Mouse (Mus musculus): ENCODE results near the gene Cntnap5a. TPM values are rescaled to one million over a fixed set of nuclear protein-coding genes. Genes with fewer than 3 reads are reported as not detected.
A peak's percentile ranks its signal among the peaks of the same experiment; 100 is the strongest.

Cntnap5a gene
- polyA plus RNA-seq, 1 experiment, result 0.02 TPM

DNA sequence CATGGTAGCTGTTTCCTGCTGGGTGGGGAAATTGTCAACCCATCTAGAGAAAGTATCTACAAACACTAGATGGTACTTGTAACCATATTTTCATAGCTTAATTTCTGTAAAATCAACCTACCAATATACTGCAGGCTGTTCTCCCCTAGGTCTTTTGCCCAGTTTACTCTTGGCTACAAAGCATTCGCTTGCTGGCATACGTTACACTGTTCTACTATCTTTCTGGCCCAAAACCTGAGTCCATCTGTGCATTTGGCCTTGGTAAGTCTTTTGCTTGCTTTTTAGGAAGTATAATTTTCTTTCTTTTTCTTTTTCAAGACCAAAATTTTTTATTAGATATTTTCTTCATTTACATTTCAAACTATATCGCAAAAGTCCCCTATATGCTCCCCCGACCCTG, 686.3 kb downstream of the Cntnap5a start:
- H3K4me2 ChIP-seq (ENCODE audit: low read depth), result no peak overlapping the region
- TF ChIP-seq POLR2A (IDR thresholded peaks at IDR 0.05; ENCODE audit: insufficient read length, low read depth) (no peak), MYOD1 (IDR thresholded peaks at IDR 0.05; ENCODE audit: control insufficient read depth in 1 of 3, insufficient read length in 2 of 3, low read depth in 2 of 3) (no peak), MAX (IDR thresholded peaks at IDR 0.05; ENCODE audit: low read depth) (no peak), TCF3 (IDR thresholded peaks at IDR 0.05; ENCODE audit: insufficient read length, low read depth) (no peak), TCF12 (IDR thresholded peaks at IDR 0.05; ENCODE audit: insufficient read depth, poor library complexity, severe bottlenecking) (no peak), CEBPB (IDR thresholded peaks at IDR 0.05; ENCODE audit: insufficient read depth, poor library complexity, severe bottlenecking) (no peak), REST (IDR thresholded peaks at IDR 0.05; ENCODE audit: insufficient read depth, insufficient read length) (no peak), E2F4 (IDR thresholded peaks at IDR 0.05; ENCODE audit: insufficient read depth) (no peak), POLR2AphosphoS2 (IDR thresholded peaks at IDR 0.05; ENCODE audit: insufficient read length, low read depth) (no peak), MYOG (IDR thresholded peaks at IDR 0.05; ENCODE audit: control insufficient read depth in 1 of 3, insufficient read depth in 1 of 3, insufficient read length in 2 of 3, low read depth in 2 of 3) (no peak)

DNA sequence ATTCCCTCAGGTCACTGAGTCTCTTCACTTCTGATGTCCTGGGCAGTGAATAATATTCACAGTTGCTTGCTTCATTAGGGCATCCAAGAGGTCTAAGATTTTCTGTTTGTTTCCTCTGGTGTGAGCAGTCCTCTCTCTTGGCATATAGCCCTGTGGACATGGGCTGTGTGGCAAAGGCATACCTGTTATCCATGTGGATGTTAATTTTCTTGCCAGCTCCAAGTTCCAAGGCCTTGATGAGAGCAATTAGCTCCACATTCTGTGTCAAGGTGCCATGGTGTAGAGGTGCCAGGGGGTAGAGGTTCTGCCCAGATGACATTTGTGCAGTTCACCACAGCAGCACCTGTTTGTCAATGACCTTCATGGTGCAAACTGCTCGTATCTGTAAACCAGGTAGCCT, 689.0 kb downstream of the Cntnap5a start:
- Histone ChIP-seq H3K36me3 (ENCODE audit: control insufficient read depth, insufficient read depth) (no peaks in the 10 kb centered on the region), H3K4me2 (ENCODE audit: low read depth) (no peak overlapping the region), H3K79me2 (ENCODE audit: control insufficient read depth, insufficient read depth) (no peaks in the 10 kb centered on the region), H3K27me3 (ENCODE audit: control insufficient read depth, insufficient read depth, insufficient read length) (no peaks in the 10 kb centered on the region), H3K4me3 (no peak overlapping the region), H3ac (ENCODE audit: control insufficient read depth, insufficient read length) (no peak overlapping the region)
- TF ChIP-seq POLR2AphosphoS2 (IDR thresholded peaks at IDR 0.05; ENCODE audit: insufficient read length, low read depth), result no peak
- no peak for TF ChIP-seq TCF12 (IDR thresholded peaks at IDR 0.05; ENCODE audit: insufficient read depth, poor library complexity, severe bottlenecking)
- TF ChIP-seq E2F4 (IDR thresholded peaks at IDR 0.05; ENCODE audit: insufficient read depth), result no peak
- TF ChIP-seq MAX (IDR thresholded peaks at IDR 0.05; ENCODE audit: low read depth), result no peak
- no peak for TF ChIP-seq CEBPB (IDR thresholded peaks at IDR 0.05; ENCODE audit: insufficient read depth, poor library complexity, severe bottlenecking)
- no peak for TF ChIP-seq POLR2A (IDR thresholded peaks at IDR 0.05; ENCODE audit: insufficient read length, low read depth)
- no peak for TF ChIP-seq TCF3 (IDR thresholded peaks at IDR 0.05; ENCODE audit: insufficient read length, low read depth)
- TF ChIP-seq MYOD1 (IDR thresholded peaks at IDR 0.05; ENCODE audit: control insufficient read depth in 1 of 3, insufficient read length in 2 of 3, low read depth in 2 of 3), result no peak
- no peak for TF ChIP-seq SRF (IDR thresholded peaks at IDR 0.05; ENCODE audit: control insufficient read depth, insufficient read length, low read depth)
- no peak for TF ChIP-seq USF1 (IDR thresholded peaks at IDR 0.05; ENCODE audit: low read depth)
- TF ChIP-seq MYOG (IDR thresholded peaks at IDR 0.05; ENCODE audit: control insufficient read depth in 1 of 3, insufficient read depth in 1 of 3, insufficient read length in 2 of 3, low read depth in 2 of 3), result no peak
- TF ChIP-seq REST (IDR thresholded peaks at IDR 0.05; ENCODE audit: insufficient read depth, insufficient read length), result no peak

More for the DNA sequence above, 686.3 kb downstream of the Cntnap5a start:
- H3ac ChIP-seq (ENCODE audit: control insufficient read depth, insufficient read length), result no peak overlapping the region
- no peaks in the 10 kb centered on the region for H3K79me2 ChIP-seq (ENCODE audit: control insufficient read depth, insufficient read depth)
- H3K36me3 ChIP-seq (ENCODE audit: control insufficient read depth, insufficient read depth), result no peaks in the 10 kb centered on the region
- H3K27me3 ChIP-seq (ENCODE audit: control insufficient read depth, insufficient read depth, insufficient read length), result no peaks in the 10 kb centered on the region
- no peak overlapping the region for H3K4me3 ChIP-seq

DNA sequence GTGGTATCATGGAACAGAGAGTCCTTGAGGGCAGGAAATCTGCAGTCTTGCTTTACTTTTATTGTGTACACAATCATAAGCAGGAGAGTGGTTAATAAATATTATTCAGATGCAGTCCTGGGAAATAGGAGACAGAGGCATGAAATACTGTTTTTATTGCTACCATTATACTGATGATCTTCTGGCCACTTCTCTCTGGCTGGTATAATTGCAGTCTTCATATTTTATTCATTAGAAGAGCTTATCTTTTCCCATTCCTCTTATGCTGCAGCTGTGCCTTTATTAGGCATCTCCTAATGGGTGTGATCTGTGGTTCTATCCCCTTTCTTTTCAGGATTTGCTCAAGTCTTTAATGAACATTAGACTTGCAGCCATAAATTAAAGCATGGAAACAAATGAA, 707.8 kb downstream of the Cntnap5a start:
- Histone ChIP-seq H3K79me2 (ENCODE audit: control insufficient read depth, insufficient read depth) (no peaks in the 10 kb centered on the region), H3K36me3 (ENCODE audit: control insufficient read depth, insufficient read depth) (no peaks in the 10 kb centered on the region), H3K27me3 (ENCODE audit: control insufficient read depth, insufficient read depth, insufficient read length) (no peaks in the 10 kb centered on the region), H3K4me2 (ENCODE audit: low read depth) (no peak overlapping the region), H3ac (ENCODE audit: control insufficient read depth, insufficient read length) (no peak overlapping the region), H3K4me3 (no peak overlapping the region)
- TF ChIP-seq E2F4 (IDR thresholded peaks at IDR 0.05; ENCODE audit: insufficient read depth), result no peak
- no peak for TF ChIP-seq USF1 (IDR thresholded peaks at IDR 0.05; ENCODE audit: low read depth)
- TF ChIP-seq POLR2A (IDR thresholded peaks at IDR 0.05; ENCODE audit: insufficient read length, low read depth), result no peak
- no peak for TF ChIP-seq CEBPB (IDR thresholded peaks at IDR 0.05; ENCODE audit: insufficient read depth, poor library complexity, severe bottlenecking)
- no peak for TF ChIP-seq SRF (IDR thresholded peaks at IDR 0.05; ENCODE audit: control insufficient read depth, insufficient read length, low read depth)
- TF ChIP-seq MYOD1 (IDR thresholded peaks at IDR 0.05; ENCODE audit: control insufficient read depth in 1 of 3, insufficient read length in 2 of 3, low read depth in 2 of 3), result no peak
- TF ChIP-seq REST (IDR thresholded peaks at IDR 0.05; ENCODE audit: insufficient read depth, insufficient read length), result no peak
- no peak for TF ChIP-seq MAX (IDR thresholded peaks at IDR 0.05; ENCODE audit: low read depth)
- no peak for TF ChIP-seq POLR2AphosphoS2 (IDR thresholded peaks at IDR 0.05; ENCODE audit: insufficient read length, low read depth)
- TF ChIP-seq TCF3 (IDR thresholded peaks at IDR 0.05; ENCODE audit: insufficient read length, low read depth), result no peak

DNA sequence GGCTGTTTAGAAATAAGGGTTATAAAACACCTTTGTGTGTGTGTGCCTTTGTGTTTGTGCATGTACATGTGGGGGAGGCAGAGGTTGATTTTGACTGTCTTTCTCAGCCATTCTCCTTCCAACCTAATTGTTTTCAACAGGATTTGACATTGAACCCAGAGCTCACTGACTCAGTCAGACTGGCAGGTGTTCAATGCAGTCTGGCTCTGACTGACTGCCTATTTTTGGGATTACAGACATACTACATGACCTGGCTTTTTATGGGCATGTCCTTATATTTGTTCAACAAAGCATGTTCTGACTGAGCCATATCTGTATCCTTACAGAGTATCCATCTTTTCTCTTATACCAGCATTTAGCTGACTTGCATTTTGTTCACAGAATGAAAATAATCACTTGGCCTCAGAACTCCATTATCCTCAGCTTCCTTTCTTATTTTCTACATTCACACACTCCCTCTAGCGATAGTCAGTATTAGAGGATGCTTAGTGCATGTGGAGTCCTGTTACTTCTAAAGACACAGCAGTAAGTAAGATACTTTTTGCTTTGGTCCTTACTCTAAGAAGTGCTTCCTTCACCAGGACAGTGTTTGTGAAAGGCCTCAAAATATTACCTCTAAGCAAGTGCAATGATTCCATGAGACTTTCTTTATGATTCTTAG, 717.6 kb downstream of the Cntnap5a start:
- no peaks in the 10 kb centered on the region for H3K36me3 ChIP-seq (ENCODE audit: control insufficient read depth, insufficient read depth)
- H3K4me3 ChIP-seq, result no peak overlapping the region
- H3K79me2 ChIP-seq (ENCODE audit: control insufficient read depth, insufficient read depth), result no peaks in the 10 kb centered on the region
- no peaks in the 10 kb centered on the region for H3K27me3 ChIP-seq (ENCODE audit: control insufficient read depth, insufficient read depth, insufficient read length)
- no peak overlapping the region for H3ac ChIP-seq (ENCODE audit: control insufficient read depth, insufficient read length)
- no peak overlapping the region for H3K4me2 ChIP-seq (ENCODE audit: low read depth)
- TF ChIP-seq SRF (IDR thresholded peaks at IDR 0.05; ENCODE audit: control insufficient read depth, insufficient read length, low read depth) (peak; percentile 66), MYOG (IDR thresholded peaks at IDR 0.05; ENCODE audit: control insufficient read depth in 1 of 3, insufficient read depth in 1 of 3, insufficient read length in 2 of 3, low read depth in 2 of 3) (peak in 1 of 3 experiments; percentile 21), CEBPB (IDR thresholded peaks at IDR 0.05; ENCODE audit: insufficient read depth, poor library complexity, severe bottlenecking) (no peak), MAX (IDR thresholded peaks at IDR 0.05; ENCODE audit: low read depth) (no peak), MYOD1 (IDR thresholded peaks at IDR 0.05; ENCODE audit: control insufficient read depth in 1 of 3, insufficient read length in 2 of 3, low read depth in 2 of 3) (peak in 2 of 3 experiments; percentile 7 to 9)

DNA sequence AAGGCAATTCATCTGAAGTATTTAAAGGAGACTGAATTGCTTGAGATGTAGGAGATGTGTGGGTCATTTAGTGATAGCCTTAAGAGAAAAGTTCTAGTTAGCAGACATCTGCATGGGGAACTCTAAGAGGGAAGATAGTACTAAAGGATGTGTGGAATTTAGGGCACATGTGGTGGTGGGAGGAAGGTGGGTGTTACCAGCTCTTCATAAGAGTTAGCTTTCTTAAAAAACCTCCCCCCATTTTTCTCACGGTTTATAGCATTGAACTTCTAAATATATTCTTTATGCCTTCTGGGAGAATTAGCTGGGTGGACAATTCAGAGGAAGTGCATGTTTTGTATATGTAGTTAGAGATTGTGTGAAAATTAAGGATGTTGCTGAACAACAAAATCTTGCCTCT, 725.3 kb downstream of the Cntnap5a start:
- Histone ChIP-seq H3ac (ENCODE audit: control insufficient read depth, insufficient read length) (no peak overlapping the region), H3K27me3 (ENCODE audit: control insufficient read depth, insufficient read depth, insufficient read length) (no peaks in the 10 kb centered on the region), H3K36me3 (ENCODE audit: control insufficient read depth, insufficient read depth) (no peaks in the 10 kb centered on the region), H3K4me2 (ENCODE audit: low read depth) (no peak overlapping the region), H3K4me3 (no peak overlapping the region), H3K79me2 (ENCODE audit: control insufficient read depth, insufficient read depth) (no peaks in the 10 kb centered on the region)
- TF ChIP-seq TCF12 (IDR thresholded peaks at IDR 0.05; ENCODE audit: insufficient read depth, poor library complexity, severe bottlenecking), result no peak
- no peak for TF ChIP-seq TCF3 (IDR thresholded peaks at IDR 0.05; ENCODE audit: insufficient read length, low read depth)
- TF ChIP-seq POLR2AphosphoS2 (IDR thresholded peaks at IDR 0.05; ENCODE audit: insufficient read length, low read depth), result no peak
- TF ChIP-seq E2F4 (IDR thresholded peaks at IDR 0.05; ENCODE audit: insufficient read depth), result no peak
- no peak for TF ChIP-seq SRF (IDR thresholded peaks at IDR 0.05; ENCODE audit: control insufficient read depth, insufficient read length, low read depth)
- TF ChIP-seq REST (IDR thresholded peaks at IDR 0.05; ENCODE audit: insufficient read depth, insufficient read length), result no peak
- no peak for TF ChIP-seq CEBPB (IDR thresholded peaks at IDR 0.05; ENCODE audit: insufficient read depth, poor library complexity, severe bottlenecking)
- TF ChIP-seq MAX (IDR thresholded peaks at IDR 0.05; ENCODE audit: low read depth), result no peak
- TF ChIP-seq POLR2A (IDR thresholded peaks at IDR 0.05; ENCODE audit: insufficient read length, low read depth), result no peak
- no peak for TF ChIP-seq MYOG (IDR thresholded peaks at IDR 0.05; ENCODE audit: control insufficient read depth in 1 of 3, insufficient read depth in 1 of 3, insufficient read length in 2 of 3, low read depth in 2 of 3)
- TF ChIP-seq USF1 (IDR thresholded peaks at IDR 0.05; ENCODE audit: low read depth), result no peak
- TF ChIP-seq MYOD1 (IDR thresholded peaks at IDR 0.05; ENCODE audit: control insufficient read depth in 1 of 3, insufficient read length in 2 of 3, low read depth in 2 of 3), result no peak

Data from myocyte (in vitro differentiated cells).